Mouse (Mus musculus): Measurements from ENCODE around the gene Pard6b.

- no peak for TF ChIP-seq CTCF (IDR thresholded peaks at IDR 0.05; ENCODE audit: low read depth, low read length)
- no peak for TF ChIP-seq POLR2A (IDR thresholded peaks at IDR 0.05; ENCODE audit: insufficient read depth, low read length)
- TF ChIP-seq EP300 (IDR thresholded peaks at IDR 0.05; ENCODE audit: insufficient read depth, low read depth, low read length), result no peak
Measured at GRCm38 (mm10) chr2:168115826-168116225, 35.0 kb downstream of the Pard6b start.
